ENCODE assay signal across 9 mouse cellular contexts in genomic region chr19:40436465-40437200, GRCm38 (mm10).
A peak's percentile ranks its signal among the peaks of the same experiment; 100 is the strongest.
DNase-seq lines count a peak whose midpoint lies in the region; ATAC-seq and TF ChIP-seq lines count a peak whose summit lies in the region.
"Had no signal": no experiment of that assay in that cellular context is flagged by ENCODE, and none has a peak within 500 bp of the region (broad histone marks: within the 10 kb centered on the region; RNA-seq: fewer than 3 reads in every experiment).

No protein-coding gene starts in this region.

- peak; percentile 64 for DNase-seq in midbrain, postnatal 0 days (ENCODE audit: low spot score)
- DNase-seq in midbrain, embryonic 11.5 days (ENCODE audit: low spot score, missing footprints): no peak
- peak; percentile 70 for DNase-seq in heart, postnatal 4 days
- DNase-seq in thymus, postnatal 36 days: no peak
- DNase-seq in frontal cortex, postnatal 25 days (ENCODE audit: low spot score in 2 of 2): no peak
- DNase-seq in c-Kit-positive CD71-positive TER-119-positive erythroid progenitor cells, embryonic 14.5 days (ENCODE audit: low spot score): no peak

- WGBS in midbrain, postnatal 0 days: 65% methylated on average over 12 of the region's 12 CpGs
- WGBS in midbrain, embryonic 11.5 days: 87% methylated on average over 12 of the region's 12 CpGs
- WGBS in embryonic facial prominence, embryonic 15.5 days: 54% methylated on average over 12 of the region's 12 CpGs
- 36% methylated on average over 12 of the region's 12 CpGs for WGBS in lung, embryonic 15.5 days

- H3K36me3 ChIP-seq in midbrain, postnatal 0 days (ENCODE audit: insufficient read depth, low read length): peaks cover 2% of the 10 kb centered on the region; the same call in 1 of the 2 replicates
- no peaks in the 10 kb centered on the region for H3K36me3 ChIP-seq in midbrain, embryonic 11.5 days (ENCODE audit: control insufficient read depth, insufficient read depth, low read length)
- H3K36me3 ChIP-seq in embryonic facial prominence, embryonic 15.5 days: no peaks in the 10 kb centered on the region
- no peaks in the 10 kb centered on the region for H3K36me3 ChIP-seq in lung, embryonic 15.5 days

- H3K27ac ChIP-seq in midbrain, postnatal 0 days (ENCODE audit: low read depth, low read length): peak overlapping the region; percentile 12; the same call in 1 of the 2 replicates
- no peak overlapping the region for H3K27ac ChIP-seq in midbrain, embryonic 11.5 days (ENCODE audit: low read depth, low read length)
- H3K27ac ChIP-seq in embryonic facial prominence, embryonic 15.5 days (replicated peaks): peak overlapping the region; percentile 34
- peak overlapping the region; percentile 82 for H3K27ac ChIP-seq in lung, embryonic 15.5 days
- H3K27ac ChIP-seq: macrophage had no signal

- no peak for ATAC-seq in midbrain, postnatal 0 days (ENCODE audit: low FRiP score)
- no peak for ATAC-seq in midbrain, embryonic 11.5 days (ENCODE audit: low FRiP score)
- 0 out of 2 replicates have a peak, but pooled peaks have one; percentile 35 for ATAC-seq in embryonic facial prominence, embryonic 15.5 days (ENCODE audit: insufficient number of reproducible peaks, low FRiP score, low TSS enrichment, low read depth)
- ATAC-seq in lung, embryonic 15.5 days (ENCODE audit: borderline replicate concordance, extremely low read depth, low FRiP score, low TSS enrichment): peak; percentile 80

- TF ChIP-seq CTCF in midbrain, postnatal 0 days (IDR thresholded peaks at IDR 0.05): no peak

- no peaks in the 10 kb centered on the region for H3K9me3 ChIP-seq in midbrain, postnatal 0 days (ENCODE audit: low read length)
- H3K9me3 ChIP-seq in midbrain, embryonic 11.5 days (ENCODE audit: control insufficient read depth, low read length): no peaks in the 10 kb centered on the region
- H3K9me3 ChIP-seq in embryonic facial prominence, embryonic 15.5 days (replicated peaks): no peaks in the 10 kb centered on the region
- no peaks in the 10 kb centered on the region for H3K9me3 ChIP-seq in lung, embryonic 15.5 days

- no peak overlapping the region for H3K4me3 ChIP-seq in midbrain, postnatal 0 days (ENCODE audit: low read depth, low read length)
- no peak overlapping the region for H3K4me3 ChIP-seq in midbrain, embryonic 11.5 days (ENCODE audit: low read depth, low read length)
- H3K4me3 ChIP-seq in embryonic facial prominence, embryonic 15.5 days (replicated peaks): no peak overlapping the region
- no peak overlapping the region for H3K4me3 ChIP-seq in lung, embryonic 15.5 days

- H3K27me3 ChIP-seq in midbrain, postnatal 0 days (ENCODE audit: insufficient read depth, low read length): no peaks in the 10 kb centered on the region
- H3K27me3 ChIP-seq in midbrain, embryonic 11.5 days (ENCODE audit: control insufficient read depth, insufficient read depth, low read length): no peaks in the 10 kb centered on the region
- no peaks in the 10 kb centered on the region for H3K27me3 ChIP-seq in embryonic facial prominence, embryonic 15.5 days
- H3K27me3 ChIP-seq in lung, embryonic 15.5 days: no peaks in the 10 kb centered on the region

- H3K9ac ChIP-seq in midbrain, postnatal 0 days (replicated peaks; ENCODE audit: low read length, poor library complexity, severe bottlenecking): no peak overlapping the region
- H3K9ac ChIP-seq in midbrain, embryonic 11.5 days (ENCODE audit: low read length): no peak overlapping the region
- no peak overlapping the region for H3K9ac ChIP-seq in embryonic facial prominence, embryonic 15.5 days
- no peak overlapping the region for H3K9ac ChIP-seq in lung, embryonic 15.5 days

- H3K4me2 ChIP-seq in midbrain, postnatal 0 days (ENCODE audit: low read depth, low read length, poor library complexity, severe bottlenecking): no peak overlapping the region
- no peak overlapping the region for H3K4me2 ChIP-seq in midbrain, embryonic 11.5 days
- no peak overlapping the region for H3K4me2 ChIP-seq in embryonic facial prominence, embryonic 15.5 days (replicated peaks)
- H3K4me2 ChIP-seq in lung, embryonic 15.5 days: no peak overlapping the region

- peaks cover 15% of the 10 kb centered on the region for H3K4me1 ChIP-seq in midbrain, postnatal 0 days (ENCODE audit: insufficient read depth, low read length)
- peaks cover 5% of the 10 kb centered on the region; the same call in 1 of the 2 replicates for H3K4me1 ChIP-seq in midbrain, embryonic 11.5 days (ENCODE audit: control insufficient read depth, insufficient read depth, low read length)
- peaks cover 16% of the 10 kb centered on the region for H3K4me1 ChIP-seq in embryonic facial prominence, embryonic 15.5 days
- peaks cover 38% of the 10 kb centered on the region for H3K4me1 ChIP-seq in lung, embryonic 15.5 days

Comparison
In these comparisons a context has a peak if more than half of its experiments do, and no peak if none do; other contexts are left out.
1. DNase-seq: peak in midbrain, postnatal 0 days (single experiment) and heart, postnatal 4 days (single experiment); none in midbrain, embryonic 11.5 days (single experiment), thymus, postnatal 36 days (0 of 2), frontal cortex, postnatal 25 days (0 of 2) and c-Kit-positive CD71-positive TER-119-positive erythroid progenitor cells, embryonic 14.5 days (single experiment).
2. ATAC-seq: peak in embryonic facial prominence, embryonic 15.5 days (single experiment) and lung, embryonic 15.5 days (single experiment); none in midbrain, postnatal 0 days (single experiment) and midbrain, embryonic 11.5 days (single experiment).